Mouse (Mus musculus) lung, adult 18-20 months (tissue): ENCODE measurements at regions not wholly inside any gene's neighbourhood (a gene's known extent, or its start where the extent isn't known, plus 50 kb on each side); places are given as distances from the start of the nearest gene placed in this dataset.

Experiments
- DNase-seq, 2 experiments: peaks; one replicate each; pipeline ENCODE4 v3.0.0; 2022; ENCODE audit warnings: mixed read lengths in 2 of 2

GRCm38 (mm10) chr13:114679703-114680378 lies 138.2 kb upstream of the Mocs2 start:
- peak in 1 of 2 experiments; percentile 8 for DNase-seq

- DNase-seq, result peak; percentile 22 to 68
These were observed 137.7 kb upstream of the Mocs2 start for GRCm38 (mm10) chr13:114680379-114680733.

GRCm38 (mm10) chr13:114681196-114681595 lies 136.8 kb upstream of the Mocs2 start:
- peak in 1 of 2 experiments; percentile 24 for DNase-seq

GRCm38 (mm10) chr13:114681887-114682286 lies 136.1 kb upstream of the Mocs2 start:
- no peak for DNase-seq

GRCm38 (mm10) chr13:114682891-114683290 lies 135.1 kb upstream of the Mocs2 start:
- no peak for DNase-seq

- DNase-seq, result no peak
These were observed 133.7 kb upstream of the Mocs2 start for GRCm38 (mm10) chr13:114684298-114684697.

GRCm38 (mm10) chr13:114685368-114685767 lies 132.7 kb upstream of the Mocs2 start:
- no peak for DNase-seq

- DNase-seq, result no peak
These were observed 105.4 kb upstream of the Mocs2 start for GRCm38 (mm10) chr13:114712601-114713000.

- DNase-seq, result peak; percentile 6 to 14
These were observed 98.3 kb upstream of the Mocs2 start for GRCm38 (mm10) chr13:114719771-114720170.

GRCm38 (mm10) chr13:114726828-114727227 lies 91.2 kb upstream of the Mocs2 start:
- no peak for DNase-seq

GRCm38 (mm10) chr13:114735066-114735465 lies 83.0 kb upstream of the Mocs2 start:
- DNase-seq, result no peak

GRCm38 (mm10) chr13:114736066-114736465 lies 82.0 kb upstream of the Mocs2 start:
- DNase-seq, result no peak

- DNase-seq, result peak in 1 of 2 experiments; percentile 46
These were observed 75.5 kb upstream of the Mocs2 start for GRCm38 (mm10) chr13:114742534-114742933.

- DNase-seq, result no peak
These were observed 72.2 kb upstream of the Mocs2 start for GRCm38 (mm10) chr13:114745814-114746213.

GRCm38 (mm10) chr13:114757459-114757858 lies 60.6 kb upstream of the Mocs2 start:
- peak in 1 of 2 experiments; percentile 31 for DNase-seq

GRCm38 (mm10) chr13:114759886-114760285 lies 58.1 kb upstream of the Mocs2 start:
- no peak for DNase-seq

GRCm38 (mm10) chr13:114760901-114761300 lies 57.1 kb upstream of the Mocs2 start:
- peak; percentile 13 to 39 for DNase-seq
